Mouse (Mus musculus) limb, embryonic 14.5 days (tissue): Measurements from ENCODE around the gene Hrh1. TPM values are rescaled to one million over a fixed set of nuclear protein-coding genes. Genes with fewer than 3 reads are reported as not detected.

Source experiments
- ATAC-seq: fragments of 200-750 bp; cut with Nextera tagmentation; 2 replicates; pipeline ENCODE4 v1.8.0; 2017; ENCODE audit warnings: low read depth, moderate number of reproducible peaks, moderate TSS enrichment; ENCODE audit not compliant: low FRiP score
- DNase-seq: peaks from one replicate; pipeline ENCODE4 v3.0.0-alpha.2; 2015; ENCODE audit warnings: low spot score
- H3K27ac ChIP-seq: fragments of 300-500 bp; sonication (generic); replicated peaks from 2 replicates; pipeline ENCODE4 v1.5.1; 2014; ENCODE audit warnings: low read depth, mild to moderate bottlenecking, low read length, moderate library complexity, mixed read lengths
- H3K27me3 ChIP-seq: fragments of 300-500 bp; sonication (generic); 2 replicates; pipeline ENCODE4 v1.6.1; 2014; ENCODE audit warnings: low read length, mixed read lengths; ENCODE audit not compliant: control insufficient read depth, insufficient read depth
- H3K36me3 ChIP-seq: fragments of 300-500 bp; sonication (generic); 2 replicates; pipeline ENCODE4 v1.6.1; 2014; ENCODE audit warnings: mild to moderate bottlenecking, low read length, moderate library complexity, mixed read lengths; ENCODE audit not compliant: control insufficient read depth, insufficient read depth
- H3K4me1 ChIP-seq: fragments of 300-500 bp; sonication (generic); 2 replicates; pipeline ENCODE4 v1.6.1; 2014; ENCODE audit warnings: antibody characterized with exemption, low read length, mixed read lengths; ENCODE audit not compliant: control insufficient read depth, insufficient read depth
- H3K4me2 ChIP-seq: fragments of 300-500 bp; sonication (generic); replicated peaks from 2 replicates; pipeline ENCODE4 v1.6.1; 2014; ENCODE audit warnings: low read depth, mild to moderate bottlenecking, low read length, moderate library complexity; ENCODE audit not compliant: severe bottlenecking
- H3K4me3 ChIP-seq: fragments of 300-500 bp; sonication (generic); replicated peaks from 2 replicates; pipeline ENCODE4 v1.5.1; 2014; ENCODE audit warnings: low read length
- H3K9ac ChIP-seq: fragments of 300-500 bp; sonication (generic); 2 replicates; pipeline ENCODE4 v1.6.1; 2014; ENCODE audit warnings: mild to moderate bottlenecking, low read depth, low read length, moderate library complexity; ENCODE audit not compliant: severe bottlenecking
- H3K9me3 ChIP-seq: fragments of 300-500 bp; sonication (generic); 2 replicates; pipeline ENCODE4 v1.6.1; 2016; ENCODE audit warnings: low read length; ENCODE audit not compliant: control insufficient read depth
- POLR2A ChIP-seq: fragments of 200-500 bp; IDR thresholded peaks from 2 replicates; pipeline ENCODE4 v1.8.0; 2012; ENCODE audit warnings: inconsistent platforms, mild to moderate bottlenecking, moderate library complexity, borderline replicate concordance; ENCODE audit not compliant: insufficient read depth, insufficient read length; ENCODE audit errors: extremely low read depth
- WGBS: fragments of 180-500 bp; shearing (Covaris S2); extraction: QIAGEN DNeasy Blood & Tissue Kit; methylation state at CpG from one replicate; pipeline ENCODE4 v1.1.7; 2014; 5-methylcytosine and 5-hydroxymethylcytosine counted together
- polyA plus RNA-seq, 2 experiments: library from polyadenylated mRNA; depleted of rRNA in 1 of 2; stranded (reverse) in 1 of 2; unstranded in 1 of 2; fragments of >200 nt; fragmentation: Nextera tagmentation in 1 of 2; extraction: Ambion mirVana in 1 of 2; gene quantifications; 2 replicates each; pipeline versions ENCODE4 v1.2.1 to v1.2.3; 2012 to 2014

Hrh1 gene
- polyA plus RNA-seq, 2 experiments = 0.11 TPM; not detected in 1

- ATAC-seq (no peak), DNase-seq (no peak)
- TF ChIP-seq POLR2A = no peak
These were observed 46.6 kb downstream of the Hrh1 start for GRCm38 (mm10) chr6:114444247-114444844.

GRCm38 (mm10) chr6:114444976-114445375 lies 47.2 kb downstream of the Hrh1 start:
- H3K4me2 ChIP-seq = no peak overlapping the region
- no peaks in the 10 kb centered on the region for H3K27me3 ChIP-seq
- no peaks in the 10 kb centered on the region for H3K36me3 ChIP-seq
- TF ChIP-seq POLR2A = no peak
- H3K4me3 ChIP-seq = no peak overlapping the region
- WGBS = 60% methylated on average over 3 of the region's 3 CpGs
- ATAC-seq (no peak), DNase-seq (no peak)
- H3K4me1 ChIP-seq = no peaks in the 10 kb centered on the region
- H3K9me3 ChIP-seq = no peaks in the 10 kb centered on the region
- H3K27ac ChIP-seq = no peak overlapping the region
- H3K9ac ChIP-seq = no peak overlapping the region

More at GRCm38 (mm10) chr6:114444247-114444844, 46.6 kb downstream of the Hrh1 start:
- H3K27me3 ChIP-seq = no peaks in the 10 kb centered on the region
- no peak overlapping the region for H3K27ac ChIP-seq
- 0 out of 2 replicates have a peak, but pooled peaks cover 4% of the 10 kb centered on the region for H3K9me3 ChIP-seq
- WGBS = 88% methylated on average over 1 of the region's 1 CpGs
- H3K9ac ChIP-seq = no peak overlapping the region
- H3K4me2 ChIP-seq = no peak overlapping the region
- H3K36me3 ChIP-seq = no peaks in the 10 kb centered on the region
- no peaks in the 10 kb centered on the region for H3K4me1 ChIP-seq
- no peak overlapping the region for H3K4me3 ChIP-seq

- DNase-seq (no peak), ATAC-seq (no peak)
- Histone ChIP-seq H3K9me3 (no peaks in the 10 kb centered on the region), H3K27ac (no peak overlapping the region), H3K9ac (no peak overlapping the region), H3K36me3 (no peaks in the 10 kb centered on the region), H3K4me1 (no peaks in the 10 kb centered on the region), H3K4me3 (no peak overlapping the region), H3K27me3 (no peaks in the 10 kb centered on the region), H3K4me2 (no peak overlapping the region)
- TF ChIP-seq POLR2A = no peak
- 73% methylated on average over 9 of the region's 9 CpGs for WGBS
These were observed 51.2 kb downstream of the Hrh1 start for GRCm38 (mm10) chr6:114448888-114449287.

- 0 out of 2 replicates have a peak, but pooled peaks cover 3% of the 10 kb centered on the region for H3K4me1 ChIP-seq
- no peak overlapping the region for H3K9ac ChIP-seq
- no peak overlapping the region for H3K4me3 ChIP-seq
- DNase-seq (no peak), ATAC-seq (no peak)
- no peaks in the 10 kb centered on the region for H3K9me3 ChIP-seq
- no peaks in the 10 kb centered on the region for H3K36me3 ChIP-seq
- H3K27ac ChIP-seq = no peak overlapping the region
- TF ChIP-seq POLR2A = no peak
- WGBS = 89% methylated on average over 4 of the region's 4 CpGs
- H3K4me2 ChIP-seq = no peak overlapping the region
- no peaks in the 10 kb centered on the region for H3K27me3 ChIP-seq
These were observed 57.5 kb downstream of the Hrh1 start for GRCm38 (mm10) chr6:114455267-114455666.

GRCm38 (mm10) chr6:114456255-114457042 lies 58.7 kb downstream of the Hrh1 start:
- Histone ChIP-seq H3K9ac (no peak overlapping the region), H3K4me1 (0 out of 2 replicates have a peak, but pooled peaks cover 3% of the 10 kb centered on the region), H3K9me3 (0 out of 2 replicates have a peak, but pooled peaks cover 3% of the 10 kb centered on the region), H3K4me2 (no peak overlapping the region), H3K27ac (no peak overlapping the region), H3K4me3 (no peak overlapping the region), H3K27me3 (no peaks in the 10 kb centered on the region), H3K36me3 (no peaks in the 10 kb centered on the region)
- WGBS = 40% methylated on average over 12 of the region's 12 CpGs
- no peak for TF ChIP-seq POLR2A
- DNase-seq (no peak), ATAC-seq (no peak)
